Mouse (Mus musculus) adrenal gland, postnatal 25 days (tissue): ENCODE results near the gene Mslnl. TPM values are rescaled to one million over a fixed set of nuclear protein-coding genes. Genes with fewer than 3 reads are reported as not detected.
A peak's percentile ranks its signal among the peaks of the same experiment; 100 is the strongest.

Experiments used
- DNase-seq: peaks from one replicate; pipeline ENCODE4 v3.0.0; 2021; ENCODE audit warnings: mixed read lengths
- microRNA-seq, 2 experiments: library from miRNA; unstranded; fragments of <30 nt; microRNA quantifications; one replicate each; pipeline ENCODE4 v1.2.0; 2021
- total RNA-seq: library from RNA; stranded (reverse); gene quantifications from 2 replicates; pipeline ENCODE4 v1.2.3, GENCODE M21; 2021

Gene Mslnl
- total RNA-seq, 1 experiment from 2014 or later, result not detected

DNA sequence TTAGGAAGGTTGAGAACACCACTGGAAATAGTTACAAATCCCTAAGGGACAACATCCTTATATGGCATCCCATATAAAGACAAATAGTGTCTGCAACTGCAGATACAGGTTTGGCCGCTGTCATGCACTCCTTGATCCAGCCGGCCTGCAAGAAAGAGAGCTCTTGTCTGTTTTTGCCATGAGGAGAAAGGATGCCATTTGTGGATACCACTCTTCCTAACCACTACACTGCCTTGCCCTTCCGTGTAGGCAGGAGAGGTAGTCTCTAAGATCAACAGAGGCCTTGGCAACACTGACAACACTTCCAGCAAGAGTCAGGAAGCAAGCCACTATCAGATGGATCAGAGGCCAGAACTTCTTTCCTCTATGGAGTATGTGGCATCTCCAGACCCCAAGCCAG lies 50.4 kb downstream of the Mslnl start, which contains the start of gene Ccdc78:
Ccdc78 (plus strand) TSS at position 301 of the 400 bp plus-strand sequence.
- DNase-seq, result no peak

DNA sequence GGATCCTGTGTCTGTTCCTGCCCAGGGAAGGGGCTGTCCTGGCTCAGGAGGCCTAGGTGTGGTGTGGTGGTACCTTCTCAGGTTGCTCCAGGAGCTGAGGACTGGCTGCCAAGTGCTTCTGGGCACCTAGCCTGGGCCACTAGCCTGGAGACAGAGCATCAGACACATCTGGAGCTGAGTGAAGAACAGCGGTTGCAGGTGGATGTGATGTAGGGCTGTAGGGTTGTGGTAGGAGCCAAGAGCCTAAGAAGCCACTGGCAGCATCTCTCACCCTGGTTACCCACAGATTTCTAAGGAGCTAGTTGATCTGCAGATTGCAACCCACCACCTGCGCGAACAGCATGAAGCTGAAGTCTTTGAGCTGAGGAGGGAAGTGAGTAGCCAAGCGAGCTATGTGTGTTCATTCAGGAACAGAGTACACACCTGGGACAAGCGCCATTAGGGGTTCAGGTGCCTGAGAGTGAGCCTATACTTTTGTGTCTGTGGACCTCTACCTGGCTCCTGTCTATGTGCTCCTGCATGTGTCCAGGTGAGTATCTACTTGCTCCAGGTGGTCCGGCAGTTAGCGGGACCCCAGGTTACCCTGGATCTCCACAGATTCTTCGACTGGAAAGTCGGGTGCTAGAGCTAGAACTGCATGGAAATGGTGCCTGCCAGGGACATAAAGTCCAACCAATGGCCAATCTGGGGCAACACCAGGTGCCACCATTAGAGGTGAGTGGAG lies 51.1 kb downstream of the Mslnl start:
- DNase-seq, result no peak

DNA sequence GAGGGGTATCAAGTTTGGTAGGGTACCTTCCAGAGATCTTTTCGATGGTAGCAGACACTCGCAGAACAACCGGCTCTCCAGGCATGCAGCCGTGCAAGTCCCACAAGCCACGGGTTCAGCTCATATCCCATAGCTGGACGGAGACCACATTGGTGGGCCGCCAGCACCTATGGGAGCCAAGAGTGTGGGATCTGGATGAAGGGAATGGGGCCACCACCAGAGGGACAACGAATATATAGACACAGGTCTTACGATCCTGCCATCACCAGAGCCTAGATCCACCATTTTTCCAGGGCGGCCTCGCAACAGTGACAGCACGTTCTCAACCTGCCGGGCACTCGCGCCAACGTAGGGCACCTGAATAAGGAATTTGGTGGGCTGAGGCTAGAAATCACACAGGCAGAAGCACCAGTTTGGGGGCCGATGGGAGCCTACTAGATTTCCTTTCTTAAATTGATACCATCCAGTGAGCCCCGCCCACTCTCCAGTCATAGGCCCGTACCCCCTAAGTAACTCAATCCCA lies 55.5 kb downstream of the Mslnl start:
- DNase-seq, result no peak

DNA sequence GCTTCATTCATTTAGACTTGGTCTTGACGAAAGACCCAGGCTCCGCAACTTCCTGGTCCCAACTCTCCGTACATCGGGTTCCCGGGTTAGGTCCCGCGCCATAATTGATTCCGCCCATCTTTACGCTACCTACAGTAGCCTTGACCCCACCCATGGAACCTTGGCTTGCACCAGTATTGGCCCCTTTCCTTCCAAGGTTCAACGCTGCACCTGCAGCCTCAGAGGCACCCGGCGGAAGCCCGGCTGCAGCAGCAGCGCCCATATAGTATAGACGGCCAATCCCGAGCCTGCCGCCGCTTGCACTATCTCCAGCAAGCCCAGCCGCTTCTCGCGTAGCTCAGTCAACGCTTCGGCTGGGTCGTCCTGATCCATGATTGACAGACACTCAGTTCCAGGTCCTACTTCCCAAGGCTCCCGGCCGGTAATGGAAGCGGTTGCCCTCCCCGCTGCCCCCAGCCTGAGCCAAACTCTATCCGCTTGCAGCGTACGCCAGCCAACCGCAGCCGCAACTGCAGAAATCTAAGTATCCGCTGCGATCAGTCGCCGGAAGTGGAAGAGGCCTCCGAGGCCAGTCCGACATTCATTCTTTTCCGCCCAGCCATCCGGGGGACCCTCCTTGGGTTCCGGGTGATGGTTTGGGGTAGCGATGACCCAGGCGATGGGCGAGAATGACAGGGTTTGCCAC lies 56.1 kb downstream of the Mslnl start:
- peak; percentile 83 for DNase-seq

DNA sequence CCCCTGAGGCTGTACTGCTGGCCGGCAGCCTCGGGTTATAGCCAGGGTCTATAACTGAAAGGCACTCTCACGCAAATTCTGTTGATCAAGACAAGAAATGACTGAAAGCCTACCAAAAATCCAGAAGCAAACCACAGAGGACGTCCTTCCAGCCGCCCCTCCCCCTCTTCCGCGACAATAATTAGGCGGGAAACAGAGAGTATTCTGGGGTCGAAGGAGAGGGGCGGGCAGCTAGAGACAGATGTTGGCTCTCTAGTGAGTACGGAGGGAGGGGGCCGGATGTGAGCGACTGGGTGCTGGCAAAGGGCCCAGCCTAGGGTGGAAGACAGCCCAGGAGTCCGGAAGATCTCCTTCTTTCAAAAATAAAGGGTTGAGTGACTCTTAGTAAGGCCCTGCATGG lies 56.8 kb downstream of the Mslnl start, which contains the start of gene Fam173a:
Fam173a (minus strand) TSS at position 287 of the 400 bp plus-strand sequence.
- DNase-seq, result peak; percentile 76

DNA sequence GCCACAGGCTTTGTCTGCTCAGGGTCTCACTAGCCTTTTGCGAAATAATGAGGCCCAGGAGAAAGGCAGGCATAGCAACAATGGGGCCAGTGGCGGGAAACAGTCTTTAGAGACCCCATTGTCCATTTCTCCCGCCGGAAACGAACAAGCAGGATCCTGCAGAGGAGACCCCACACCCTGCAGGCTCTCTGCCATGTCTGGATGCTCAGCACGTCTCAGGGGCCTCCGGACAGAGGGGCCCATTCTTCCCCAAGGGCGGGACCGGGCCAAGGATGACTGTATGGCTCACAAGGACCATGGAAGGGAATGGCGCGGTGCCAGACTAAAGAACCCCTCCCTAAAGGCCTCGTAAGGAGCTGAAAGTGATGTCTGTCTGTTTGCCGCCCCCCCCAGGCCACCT lies 58.4 kb downstream of the Mslnl start:
- no peak for DNase-seq

DNA sequence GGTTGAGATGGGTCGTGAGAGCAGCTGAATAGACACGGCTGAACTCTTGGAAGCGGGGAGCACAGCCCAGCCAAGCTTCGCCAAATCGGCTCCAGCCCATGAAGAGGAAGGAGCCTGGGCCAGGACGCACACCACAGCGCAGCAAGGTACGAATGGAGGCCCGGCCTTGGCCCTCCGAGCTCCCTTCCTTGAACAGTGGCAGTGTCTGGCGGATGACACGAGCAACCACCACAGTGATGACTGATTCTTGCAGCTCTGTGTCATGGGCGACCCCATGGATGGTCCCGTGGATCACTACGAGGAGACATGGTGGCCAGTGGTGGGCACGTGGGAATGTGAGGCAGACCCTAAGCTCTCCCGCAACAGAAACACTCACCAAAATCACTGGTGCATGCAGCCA lies 59.2 kb downstream of the Mslnl start:
- no peak for DNase-seq

DNA sequence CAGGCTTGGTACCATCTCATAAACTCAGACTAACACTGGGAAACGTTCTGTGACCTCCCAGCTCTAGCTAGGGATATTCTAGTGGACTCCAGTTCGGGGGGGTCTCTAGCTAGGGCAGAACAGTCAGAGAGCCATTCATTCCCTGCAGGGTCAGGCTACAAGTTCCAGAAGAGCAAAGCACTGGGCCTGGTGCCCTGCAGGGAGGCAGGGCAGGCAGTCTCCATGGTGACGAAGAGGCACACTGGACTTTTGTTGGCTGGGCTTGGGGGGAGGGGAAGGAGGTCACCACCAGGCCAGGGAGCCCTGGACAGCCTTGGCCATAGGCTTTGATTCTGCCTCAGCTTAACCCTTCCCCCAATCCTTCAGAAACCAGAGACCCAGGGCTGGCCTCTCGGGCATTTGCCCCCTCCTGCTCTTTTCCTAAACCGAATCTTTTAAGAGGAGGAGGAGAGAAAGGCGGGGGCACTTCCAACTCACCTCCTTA lies 59.8 kb downstream of the Mslnl start, which contains the start of gene AC134908.4:
AC134908.4 (minus strand) TSS at position 51 of the 484 bp plus-strand sequence.
- no peak for DNase-seq

DNA sequence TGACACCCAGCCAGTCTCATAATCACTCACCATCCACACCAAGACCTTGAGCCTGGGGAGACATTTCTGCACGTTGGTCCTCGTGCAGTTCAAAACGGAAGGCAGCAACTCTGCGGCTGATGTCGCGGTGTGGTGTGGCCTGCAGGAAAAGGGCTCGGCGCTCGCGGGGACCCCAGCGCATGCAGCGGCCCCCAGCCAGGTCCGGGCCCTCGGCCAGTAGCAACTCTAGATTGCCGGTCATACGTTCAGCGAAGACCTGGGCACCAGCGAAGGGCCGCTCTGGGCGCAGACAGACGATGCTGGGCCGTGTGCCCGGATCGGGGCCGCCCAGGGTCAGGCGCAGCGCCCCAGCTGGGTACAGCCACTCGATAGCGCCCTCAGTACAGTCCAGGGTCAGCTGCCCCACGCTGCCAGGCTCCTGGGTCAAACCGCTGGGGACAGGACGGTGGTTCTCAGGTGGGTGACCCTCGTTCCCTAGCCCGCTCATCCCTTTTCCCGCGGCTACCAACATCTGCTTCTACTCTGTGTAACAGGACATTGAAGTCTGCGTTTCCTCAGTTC lies 60.4 kb downstream of the Mslnl start:
- DNase-seq, result peak; percentile 47

DNA sequence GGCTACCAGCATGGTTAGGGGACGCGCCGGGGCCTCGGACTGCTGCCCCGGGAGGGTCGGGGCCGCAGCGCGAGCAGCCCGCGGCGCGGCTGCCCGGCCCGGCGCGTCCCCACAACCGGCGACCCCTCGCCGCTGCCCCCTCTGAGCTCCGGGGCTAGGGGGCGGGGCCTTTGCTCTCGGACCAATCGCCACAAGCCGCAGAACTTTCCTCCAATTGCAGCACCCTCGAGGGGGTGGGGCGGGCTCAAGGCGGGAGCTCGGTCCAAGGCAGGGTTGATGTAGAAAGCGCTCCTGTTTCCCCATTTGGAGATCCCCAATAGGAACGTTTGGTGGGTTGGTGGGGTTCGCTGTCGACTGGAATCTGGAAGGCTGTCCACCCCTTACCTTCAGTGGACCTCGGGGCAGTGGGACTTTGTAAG lies 61.1 kb downstream of the Mslnl start, which contains the start of gene Metrn:
Metrn (minus strand) TSS at position 186 of the 419 bp plus-strand sequence.
- peak; percentile 92 for DNase-seq

Small RNA genes within 50 kb of the gene (microRNA-seq; reads per million reads assigned to microRNA genes)
- gene Gm25083, result 0 reads per million in 2 experiments
- gene Mir6966, result 0 to 0.69 reads per million in 2 experiments

Other genes with a start within 250 kb of the Mslnl start
- gene Sstr5, start 238.8 kb upstream of the Mslnl start, total RNA-seq, result 0.21 TPM in 1 of 2 replicates, not detected in the other
- gene Sox8, start 165.4 kb upstream of the Mslnl start, total RNA-seq, result 0.52 and 1.1 TPM in 2 replicates
- 41.0 and 41.5 TPM in 2 replicates for gene Lmf1, start 157.0 kb upstream of the Mslnl start, total RNA-seq
- not detected in 2 replicates for gene Gng13, start 18.9 kb upstream of the Mslnl start, total RNA-seq
- gene Chtf18, start 8.6 kb upstream of the Mslnl start, total RNA-seq, result 6.3 and 7.8 TPM in 2 replicates
- gene Rpusd1, start 8.4 kb upstream of the Mslnl start, total RNA-seq, result 14.1 and 14.6 TPM in 2 replicates
- gene Msln, start 18.3 kb downstream of the Mslnl start, total RNA-seq, result 2.2 and 3.7 TPM in 2 replicates
- 31.6 and 31.8 TPM in 2 replicates for gene Narfl, start 37.7 kb downstream of the Mslnl start, total RNA-seq
- 22.6 and 43.5 TPM in 2 replicates for gene Haghl, start 49.6 kb downstream of the Mslnl start, total RNA-seq
- not detected in 2 replicates for gene Ccdc78, start 50.5 kb downstream of the Mslnl start, total RNA-seq
- 84.7 and 102 TPM in 2 replicates for gene Fam173a, start 56.9 kb downstream of the Mslnl start, total RNA-seq
- gene AC134908.4, start 59.6 kb downstream of the Mslnl start, total RNA-seq, result not detected in 2 replicates
- 22.1 and 25.5 TPM in 2 replicates for gene Metrn, start 61.1 kb downstream of the Mslnl start, total RNA-seq
- gene Fbxl16, start 73.0 kb downstream of the Mslnl start, total RNA-seq, result 35.5 and 40.7 TPM in 2 replicates
- 24.9 and 25.4 TPM in 2 replicates for gene Wdr24, start 87.6 kb downstream of the Mslnl start, total RNA-seq
- gene Jmjd8, start 92.8 kb downstream of the Mslnl start, total RNA-seq, result 92.9 and 104 TPM in 2 replicates
- gene Stub1, start 97.4 kb downstream of the Mslnl start, total RNA-seq, result 182 and 205 TPM in 2 replicates
- gene Rhbdl1, start 101.3 kb downstream of the Mslnl start, total RNA-seq, result 15.4 and 20.2 TPM in 2 replicates
- 12.8 and 26.6 TPM in 2 replicates for gene Gm20683, start 105.7 kb downstream of the Mslnl start, total RNA-seq
- gene Rhot2, start 108.8 kb downstream of the Mslnl start, total RNA-seq, result 124 and 130 TPM in 2 replicates
- 26.7 and 28.0 TPM in 2 replicates for gene Wdr90, start 125.5 kb downstream of the Mslnl start, total RNA-seq
- 479 and 493 TPM in 2 replicates for gene Mcrip2, start 132.7 kb downstream of the Mslnl start, total RNA-seq
- gene Mettl26, start 139.0 kb downstream of the Mslnl start, total RNA-seq, result 116 and 144 TPM in 2 replicates
- gene Wfikkn1, start 144.8 kb downstream of the Mslnl start, total RNA-seq, result 2.7 and 3.3 TPM in 2 replicates
- 33.0 and 36.9 TPM in 2 replicates for gene Rab40c, start 183.7 kb downstream of the Mslnl start, total RNA-seq
- gene Pigq, start 208.9 kb downstream of the Mslnl start, total RNA-seq, result 110 and 113 TPM in 2 replicates
- not detected in 2 replicates for gene Nhlrc4, start 208.9 kb downstream of the Mslnl start, total RNA-seq
- not detected in 2 replicates for gene A930017K11Rik, start 216.5 kb downstream of the Mslnl start, total RNA-seq
- 22.8 and 24.5 TPM in 2 replicates for gene Capn15, start 249.8 kb downstream of the Mslnl start, total RNA-seq